Mouse (Mus musculus) kidney, adult 2 months (tissue): ENCODE measurements around the gene Fan1.

ENCODE experiments used
- CTCF ChIP-seq: fragments of 200-500 bp; conservative IDR thresholded peaks from 2 replicates; pipeline ENCODE4 v1.5.1; 2011; ENCODE audit warnings: low read depth, mild to moderate bottlenecking, control low read depth, low read length, moderate library complexity, mixed read lengths; ENCODE audit not compliant: insufficient read depth, insufficient read length
- POLR2A ChIP-seq: fragments of 200-500 bp; IDR thresholded peaks from one replicate; pipeline ENCODE4 v1.6.1; 2011; ENCODE audit warnings: low read depth, low read length, control low read depth

GRCm38 (mm10) chr7:64347813-64348212 is 26.1 kb downstream of the Fan1 start:
- TF ChIP-seq CTCF (no peak), POLR2A (no peak)
